Mouse (Mus musculus) brain, embryonic 14.5 days (tissue): Measurements from ENCODE around the gene Smoc1.

Experiments
- CTCF ChIP-seq: fragments of 200-500 bp; IDR thresholded peaks from 2 replicates; pipeline ENCODE4 v1.5.1; 2012; ENCODE audit warnings: inconsistent platforms, mild to moderate bottlenecking, moderate library complexity, borderline replicate concordance; ENCODE audit not compliant: insufficient read depth, insufficient read length; ENCODE audit errors: extremely low read depth
- POLR2A ChIP-seq: fragments of 200-500 bp; IDR thresholded peaks from 2 replicates; pipeline ENCODE4 v1.6.1; 2012; ENCODE audit warnings: mild to moderate bottlenecking, inconsistent platforms, borderline replicate concordance; ENCODE audit not compliant: poor library complexity, insufficient read depth, insufficient read length, severe bottlenecking; ENCODE audit errors: extremely low read depth

DNA sequence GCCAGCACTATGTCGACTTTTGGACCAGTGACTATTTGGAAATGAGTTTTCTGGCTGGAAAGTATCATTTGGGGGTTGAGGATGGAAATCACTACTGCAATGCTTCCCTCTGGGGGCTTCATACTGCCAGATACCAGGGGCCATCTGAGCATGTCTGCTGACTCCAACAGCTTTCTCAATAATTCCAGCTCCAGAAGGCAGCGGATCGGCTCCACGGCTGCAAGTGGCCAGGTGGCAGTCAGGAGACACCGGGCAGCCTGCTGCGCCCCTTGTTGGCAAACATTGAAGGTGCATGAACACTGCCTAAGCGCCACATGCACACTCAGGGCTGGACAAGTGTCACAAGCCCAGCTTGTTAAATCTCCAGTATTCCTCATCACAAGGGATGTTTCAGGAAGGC lies 2.2 kb upstream of the Smoc1 start:
- TF ChIP-seq CTCF (no peak), POLR2A (no peak)
